Mouse (Mus musculus) left cerebral cortex, adult 18-20 months (tissue): ENCODE results near the gene Kdm3a. TPM values are rescaled to one million over a fixed set of nuclear protein-coding genes. Genes with fewer than 3 reads are reported as not detected.

ENCODE experiments used
- DNase-seq, 2 experiments: peaks; one replicate each; pipeline ENCODE4 v3.0.0; 2021 to 2022; ENCODE audit warnings: low spot score in 2 of 2, mixed read lengths in 1 of 2
- total RNA-seq, 2 experiments: library from RNA; stranded (reverse); gene quantifications; 2 replicates each; pipeline ENCODE4 v1.2.3; 2021

The Kdm3a gene
- total RNA-seq, 2 experiments from 2014 or later: 50.1 to 53.4 TPM

DNA sequence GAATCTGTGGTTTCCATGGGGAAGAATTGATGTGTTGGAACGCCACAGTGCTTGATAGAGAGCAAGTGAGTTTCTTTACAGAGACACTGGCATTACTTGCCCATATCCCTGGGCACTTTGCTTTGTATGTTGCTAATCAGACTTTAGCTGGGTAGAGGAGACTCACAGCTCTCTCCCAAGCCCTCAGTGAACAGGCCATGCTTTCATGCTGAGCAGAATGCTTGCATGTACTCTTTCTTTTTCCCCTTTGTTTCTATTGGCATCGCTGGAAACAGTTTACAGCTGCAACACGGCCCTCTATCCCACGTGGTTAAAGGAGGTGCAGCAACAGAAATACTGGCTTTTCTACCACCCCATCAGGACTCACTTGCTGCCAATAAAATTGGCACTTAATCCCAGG is 49.6 kb downstream of the Kdm3a start:
- no peak for DNase-seq

DNA sequence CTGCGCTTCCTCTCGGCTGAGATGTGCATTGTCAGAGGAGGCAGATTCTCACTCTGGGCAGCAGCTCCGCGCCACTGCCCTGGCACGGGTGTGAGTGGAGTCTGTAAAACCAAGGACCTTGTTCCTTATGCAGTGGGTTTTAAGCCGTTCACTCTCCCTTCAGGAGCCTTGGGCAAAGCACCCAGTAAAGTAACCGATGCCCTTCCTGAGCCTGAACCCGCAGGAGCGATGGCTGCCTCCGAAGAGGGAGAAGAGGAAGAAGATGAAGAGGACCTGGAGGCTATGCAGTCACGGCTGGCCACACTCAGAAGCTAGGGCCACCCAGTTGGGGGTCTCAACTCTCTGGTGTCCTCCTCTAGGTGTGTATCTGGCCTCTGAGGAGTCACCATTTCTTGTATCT is 53.3 kb downstream of the Kdm3a start:
- DNase-seq: no peak

GRCm38 (mm10) chr6:71575359-71575758 is 57.4 kb downstream of the Kdm3a start:
- no peak for DNase-seq

DNA sequence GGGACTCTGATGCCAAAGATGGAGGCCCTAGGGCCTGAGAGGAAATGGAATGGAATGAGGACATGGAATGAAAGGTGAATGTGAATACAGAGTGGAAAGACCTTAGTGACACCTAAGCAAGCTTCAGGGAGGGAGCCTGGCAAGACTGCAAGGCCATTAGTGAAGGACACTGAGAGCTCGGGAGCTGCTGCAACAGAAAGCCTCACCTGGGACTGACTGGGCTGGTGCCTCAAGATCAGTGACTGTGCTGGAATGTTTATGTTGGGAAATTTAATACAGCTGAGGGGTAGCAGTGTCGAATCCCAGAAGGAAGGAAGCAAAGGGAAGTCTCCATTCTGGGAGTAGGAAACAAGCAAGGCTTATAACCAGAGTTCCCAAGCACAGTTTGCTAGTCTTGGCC is 63.8 kb downstream of the Kdm3a start:
- DNase-seq: no peak

- no peak for DNase-seq
Measured at GRCm38 (mm10) chr6:71568616-71569015, 64.2 kb downstream of the Kdm3a start.

GRCm38 (mm10) chr6:71556826-71557225 is 76.0 kb downstream of the Kdm3a start:
- DNase-seq: no peak

DNA sequence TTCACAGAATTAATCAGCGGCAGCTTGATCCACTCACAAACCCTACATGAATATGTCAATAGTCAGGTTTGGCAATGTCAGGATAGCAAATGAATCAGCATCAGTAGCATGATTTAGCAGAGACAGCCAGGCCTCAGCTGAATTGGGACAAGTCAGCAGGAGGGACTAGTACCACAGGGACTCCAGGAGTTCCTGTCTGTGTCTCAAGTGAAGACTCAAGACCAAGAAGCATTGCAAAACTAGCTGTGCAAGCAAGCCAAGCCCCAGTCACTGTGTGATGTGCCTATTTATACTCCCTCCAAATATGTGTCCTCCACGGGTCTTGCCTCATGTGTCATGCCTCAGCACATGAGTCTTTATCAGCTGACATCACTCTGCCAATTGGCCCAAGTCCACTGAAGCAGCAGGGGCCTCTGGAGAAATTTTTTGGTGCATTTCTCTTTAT is 77.3 kb downstream of the Kdm3a start:
- DNase-seq: no peak

DNA sequence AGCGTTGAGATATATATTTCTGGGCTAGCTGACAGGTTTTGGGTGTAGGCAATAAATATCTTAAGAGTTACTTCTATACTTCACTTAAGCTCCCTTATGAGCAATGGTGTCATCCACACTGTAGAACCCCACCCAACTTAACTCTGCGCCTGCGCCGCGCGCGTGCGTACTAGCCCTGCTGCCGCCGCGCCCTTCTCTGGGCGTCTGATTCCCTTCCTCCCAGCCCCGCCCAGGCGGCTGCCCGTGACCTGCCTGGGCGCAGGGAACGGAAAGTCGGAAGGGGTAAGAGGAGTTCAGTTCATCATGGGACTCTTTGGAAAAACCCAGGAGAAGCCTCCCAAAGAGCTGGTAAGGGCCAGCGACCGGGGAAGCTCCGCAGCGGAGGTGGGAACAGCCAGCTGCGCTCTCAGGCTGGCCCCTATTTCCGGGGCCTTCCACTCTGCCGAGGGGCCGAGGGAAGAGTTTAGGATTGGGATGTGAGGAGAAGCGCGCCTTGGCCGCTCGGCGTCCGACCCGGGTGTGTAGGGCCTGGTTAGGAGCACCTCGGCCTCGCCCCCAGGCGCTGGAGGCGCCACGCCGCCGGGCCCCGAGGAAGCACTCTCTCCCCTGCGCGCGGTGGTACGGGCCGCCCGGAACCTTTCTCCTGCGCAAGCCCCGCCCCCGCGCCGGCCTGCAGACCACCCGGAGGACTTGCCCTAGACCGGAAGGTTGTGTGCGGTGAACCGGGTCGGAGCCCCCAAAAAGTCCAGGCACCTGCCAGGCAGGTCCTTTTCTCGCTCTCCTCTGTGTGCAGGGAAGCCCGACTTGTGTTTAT is 88.9 kb downstream of the Kdm3a start, which contains the start of gene Chmp3:
Gene Chmp3, plus strand, starts transcription at position 112 of the 814 bp plus-strand sequence.
- peak; percentile 98 for DNase-seq

Other genes starting within 250 kb of the Kdm3a start
- gene Rmnd5a, start 192.4 kb downstream of the Kdm3a start, total RNA-seq: 100 to 1,000 TPM in 1 of 2 experiments, 10 to 100 TPM in 1; 99.0 to 106 TPM
- gene Rnf103, start 139.1 kb downstream of the Kdm3a start, total RNA-seq: 10 to 100 TPM; 48.6 to 52.3 TPM
- gene Chmp3, start 89.2 kb downstream of the Kdm3a start, total RNA-seq: 100 to 1,000 TPM; 106 to 110 TPM
- gene Reep1, start 74.6 kb upstream of the Kdm3a start, total RNA-seq: 10 to 100 TPM; 84.9 to 85.6 TPM
- gene Mrpl35, start 194.0 kb upstream of the Kdm3a start, total RNA-seq: 10 to 100 TPM; 30.9 to 34.0 TPM
- 100 to 1,000 TPM; 144 to 145 TPM for gene Immt, start 198.3 kb upstream of the Kdm3a start, total RNA-seq